Mouse (Mus musculus): ENCODE measurements around the gene Rcor3.

The Rcor3 gene

DNA sequence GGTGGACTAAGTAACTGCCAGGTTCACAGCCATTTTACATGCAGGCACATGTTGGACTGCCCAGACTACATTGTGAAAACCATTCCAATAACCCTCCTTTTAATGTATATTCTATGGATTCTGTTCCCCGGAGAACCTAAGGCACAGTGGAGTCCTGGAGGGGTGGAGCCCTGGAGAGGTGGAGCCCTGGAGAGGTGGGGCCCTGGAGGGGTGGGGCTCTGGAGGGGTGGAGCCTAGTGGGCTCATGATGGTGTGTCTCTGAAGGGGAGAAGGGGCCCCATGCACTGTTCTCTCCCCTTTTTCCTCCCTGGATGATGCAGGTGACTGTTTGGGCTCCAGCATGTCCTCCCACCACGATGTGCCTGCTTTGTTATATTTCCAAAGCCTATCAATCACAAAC is 69.7 kb downstream of the Rcor3 start:
- DNase-seq, result no peak

DNA sequence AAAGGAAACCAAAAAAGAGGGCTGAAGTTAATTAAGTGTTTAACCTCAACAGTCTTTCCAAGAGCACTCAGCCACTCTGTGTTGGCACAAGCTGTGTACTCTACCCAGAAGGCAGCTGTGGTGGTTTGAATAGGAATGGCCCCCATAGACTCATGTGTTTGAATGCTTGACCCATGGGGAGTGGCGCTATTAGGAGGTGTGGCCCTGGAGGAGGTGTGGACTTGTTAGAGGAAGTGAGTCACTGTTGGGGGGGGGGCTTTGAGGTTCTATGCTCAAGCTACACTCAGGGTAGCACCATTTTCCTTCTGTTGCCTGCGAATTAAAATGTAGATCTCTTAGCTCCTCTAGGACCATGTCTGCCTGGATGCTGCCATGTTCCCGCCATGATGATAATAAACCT is 70.9 kb downstream of the Rcor3 start:
- no peak for DNase-seq

GRCm38 (mm10) chr1:192063209-192063946 is 74.5 kb downstream of the Rcor3 start:
- no peak for DNase-seq

GRCm38 (mm10) chr1:192062682-192063081 is 75.2 kb downstream of the Rcor3 start:
- no peak for DNase-seq

DNA sequence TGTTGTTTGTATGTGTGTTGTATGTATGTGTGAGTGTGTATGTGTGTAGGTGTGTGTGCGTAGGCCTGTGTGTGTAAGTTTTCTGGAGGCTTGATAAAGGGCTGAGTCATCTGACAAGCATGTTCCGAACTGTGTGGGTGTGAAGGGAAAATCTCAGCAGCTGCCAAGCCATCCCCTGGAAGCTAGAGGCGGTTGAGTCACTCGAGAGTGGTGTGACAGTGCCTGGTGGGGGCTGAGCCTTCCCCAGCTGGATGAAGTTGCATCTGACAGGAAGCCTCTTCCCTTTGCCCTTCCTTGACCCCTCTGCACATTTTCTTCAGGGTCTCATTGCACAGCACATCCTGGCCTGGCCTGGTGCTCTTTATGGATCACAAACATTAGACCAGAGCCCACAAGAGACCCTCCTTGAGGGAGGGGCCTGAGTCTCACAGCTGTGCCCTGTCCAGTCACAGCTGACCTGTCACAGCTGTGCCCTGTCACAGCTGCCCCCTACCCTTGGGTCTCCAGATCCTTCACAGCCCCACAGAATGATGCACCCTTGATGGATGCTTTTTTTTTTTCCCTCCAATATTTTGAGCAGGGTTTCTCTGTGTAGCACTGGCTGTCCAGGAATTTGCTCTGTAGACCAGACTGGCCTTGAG is 76.1 kb downstream of the Rcor3 start:
- no peak for DNase-seq

GRCm38 (mm10) chr1:192058911-192059310 is 79.0 kb downstream of the Rcor3 start:
- DNase-seq, result no peak

GRCm38 (mm10) chr1:192053726-192054125 is 84.1 kb downstream of the Rcor3 start:
- no peak for DNase-seq

GRCm38 (mm10) chr1:192052986-192053385 is 84.9 kb downstream of the Rcor3 start:
- no peak for DNase-seq

GRCm38 (mm10) chr1:192052461-192052860 is 85.4 kb downstream of the Rcor3 start:
- DNase-seq, result no peak

All from thymus, adult 18-20 months (tissue).